Mouse (Mus musculus): ENCODE data around the gene Emb. TPM values are rescaled to one million over a fixed set of nuclear protein-coding genes. Genes with fewer than 3 reads are reported as not detected.
A peak's percentile ranks its signal among the peaks of the same experiment; 100 is the strongest.
"Not testable (repeated sequence)": the region's sequence is repeated elsewhere in the genome, so short reads cannot be mapped to it uniquely, and the experiment has no call there.

Gene Emb
- polyA plus RNA-seq (2015; fragmentation: Nextera tagmentation; extraction: Ambion mirVana), result 8.3 and 9.2 TPM in 2 replicates

DNA sequence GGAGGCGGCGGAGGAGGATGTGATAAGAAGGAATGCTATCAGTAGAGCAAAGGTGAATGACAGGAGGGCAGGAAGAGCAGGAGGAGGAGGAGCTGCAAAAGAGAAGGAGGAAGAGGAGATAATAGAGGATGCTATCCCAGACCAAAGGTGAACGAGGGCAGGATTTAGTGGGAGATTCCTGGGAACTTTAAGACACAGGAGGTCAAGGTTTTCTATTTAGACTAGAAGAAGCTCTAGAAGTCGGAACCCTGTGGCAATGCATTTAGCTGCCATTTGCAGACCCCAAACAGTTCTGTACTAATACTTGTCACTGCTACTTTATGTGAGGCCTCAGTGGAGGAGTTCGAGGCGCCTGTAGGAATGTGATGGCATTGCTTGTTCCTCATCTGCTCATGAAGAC is at the start of gene Emb:
TSS of gene Emb (plus strand) at position 301 of the 400 bp plus-strand sequence.
- no peak within 1 kb of the TSS for H3K4me3 ChIP-seq (ENCODE audit: low read length)
- H3K27me3 ChIP-seq (replicated peaks; ENCODE audit: control insufficient read depth, insufficient read depth, low read length), result no peaks in the 10 kb centered on the region
- H3K36me3 ChIP-seq (ENCODE audit: control insufficient read depth, insufficient read depth, low read length), result no peaks in the 10 kb centered on the region
- 0 out of 2 replicates have a peak, but pooled peaks have one; percentile 38 for ATAC-seq
- no peaks in the 10 kb centered on the region for H3K4me1 ChIP-seq (ENCODE audit: control insufficient read depth, insufficient read depth, low read length)
- H3K4me2 ChIP-seq (ENCODE audit: low read depth, low read length), result no peak within 1 kb of the TSS
- no peaks in the 10 kb centered on the region for H3K9me3 ChIP-seq (ENCODE audit: control insufficient read depth, low read length)
- H3K9ac ChIP-seq (ENCODE audit: low read depth, low read length), result no peak within 1 kb of the TSS
- 46% methylated on average over 6 of the region's 6 CpGs for WGBS
- H3K27ac ChIP-seq (ENCODE audit: low read length), result no peak within 1 kb of the TSS

DNA sequence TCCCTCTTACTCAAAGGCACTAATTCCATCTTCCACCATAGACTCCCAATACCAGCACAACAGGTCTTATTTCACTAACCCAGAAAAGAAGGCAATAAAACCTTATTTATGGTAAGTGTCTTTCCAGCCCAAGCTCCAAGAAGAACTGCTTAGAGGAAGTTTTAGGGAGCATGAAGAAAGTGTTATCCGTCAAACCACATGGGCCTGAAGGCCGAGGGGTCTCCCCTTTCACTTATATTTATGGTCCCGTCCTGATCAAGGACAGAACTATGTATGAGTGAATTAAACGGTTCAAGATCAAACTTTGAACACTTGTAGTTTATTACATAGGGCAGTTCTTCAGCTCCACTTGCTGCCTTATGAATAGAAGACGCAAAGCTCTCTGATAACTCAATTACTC is 44.4 kb upstream of the Emb start:
- WGBS, result 83% methylated on average over 5 of the region's 5 CpGs
- Histone ChIP-seq H3K9me3 (ENCODE audit: control insufficient read depth, low read length) (no peaks in the 10 kb centered on the region), H3K27me3 (replicated peaks; ENCODE audit: control insufficient read depth, insufficient read depth, low read length) (no peaks in the 10 kb centered on the region), H3K36me3 (ENCODE audit: control insufficient read depth, insufficient read depth, low read length) (no peaks in the 10 kb centered on the region), H3K27ac (ENCODE audit: low read length) (no peak overlapping the region), H3K4me2 (ENCODE audit: low read depth, low read length) (no peak overlapping the region), H3K4me3 (ENCODE audit: low read length) (no peak overlapping the region), H3K4me1 (ENCODE audit: control insufficient read depth, insufficient read depth, low read length) (no peaks in the 10 kb centered on the region), H3K9ac (ENCODE audit: low read depth, low read length) (no peak overlapping the region)
- no peak for ATAC-seq

DNA sequence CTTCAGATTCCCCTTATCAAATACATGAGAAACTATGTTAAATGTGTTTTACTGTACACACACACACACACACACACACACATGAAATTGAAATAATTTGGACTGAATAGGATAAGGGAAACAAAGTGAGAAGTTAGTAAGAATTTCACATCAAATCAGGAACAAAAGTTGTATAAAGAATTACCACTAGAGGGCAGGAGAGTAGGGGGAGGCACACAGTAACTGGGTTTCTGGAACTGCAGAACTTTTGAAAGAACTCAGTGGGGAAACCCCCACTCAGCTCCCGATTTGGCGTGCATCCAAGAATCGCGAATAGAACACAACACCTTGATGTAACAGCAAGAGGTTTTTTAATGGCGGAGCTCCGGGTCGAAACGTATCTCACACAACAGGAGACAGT is 43.3 kb upstream of the Emb start:
- Histone ChIP-seq H3K4me2 (ENCODE audit: low read depth, low read length) (no peak overlapping the region), H3K9me3 (ENCODE audit: control insufficient read depth, low read length) (no peaks in the 10 kb centered on the region), H3K27me3 (replicated peaks; ENCODE audit: control insufficient read depth, insufficient read depth, low read length) (no peaks in the 10 kb centered on the region), H3K4me3 (ENCODE audit: low read length) (no peak overlapping the region), H3K36me3 (ENCODE audit: control insufficient read depth, insufficient read depth, low read length) (no peaks in the 10 kb centered on the region), H3K9ac (ENCODE audit: low read depth, low read length) (no peak overlapping the region), H3K4me1 (ENCODE audit: control insufficient read depth, insufficient read depth, low read length) (no peaks in the 10 kb centered on the region), H3K27ac (ENCODE audit: low read length) (no peak overlapping the region)
- no peak for ATAC-seq
- WGBS, result 92% methylated on average over 8 of the region's 8 CpGs

DNA sequence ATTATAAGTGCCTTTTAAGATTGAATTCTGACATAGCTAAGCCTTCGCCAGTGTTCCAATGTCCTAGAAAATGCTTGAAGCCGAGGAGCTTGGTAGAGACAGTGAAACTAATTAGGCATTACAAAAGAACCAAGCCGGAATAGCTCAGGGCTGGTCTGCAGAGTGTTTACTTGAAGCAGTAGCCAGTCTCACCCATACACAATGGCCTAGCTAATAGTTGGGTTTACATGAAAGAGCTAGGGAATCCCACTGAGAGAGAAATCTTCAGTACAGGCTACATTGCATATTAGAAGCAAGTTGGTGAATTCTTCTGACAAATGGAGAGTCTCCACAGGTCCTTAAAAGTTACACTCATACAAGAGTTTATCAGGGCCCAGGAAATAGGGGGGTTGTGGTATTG is 27.4 kb upstream of the Emb start:
- H3K4me3 ChIP-seq (ENCODE audit: low read length); H3K4me1 ChIP-seq (ENCODE audit: control insufficient read depth, insufficient read depth, low read length); H3K9me3 ChIP-seq (ENCODE audit: control insufficient read depth, low read length); H3K9ac ChIP-seq (ENCODE audit: low read depth, low read length); H3K27me3 ChIP-seq (replicated peaks; ENCODE audit: control insufficient read depth, insufficient read depth, low read length); H3K27ac ChIP-seq (ENCODE audit: low read length); ATAC-seq; H3K36me3 ChIP-seq (ENCODE audit: control insufficient read depth, insufficient read depth, low read length); H3K4me2 ChIP-seq (ENCODE audit: low read depth, low read length): not testable (repeated sequence)
- WGBS, result 64% methylated on average over 3 of the region's 3 CpGs

DNA sequence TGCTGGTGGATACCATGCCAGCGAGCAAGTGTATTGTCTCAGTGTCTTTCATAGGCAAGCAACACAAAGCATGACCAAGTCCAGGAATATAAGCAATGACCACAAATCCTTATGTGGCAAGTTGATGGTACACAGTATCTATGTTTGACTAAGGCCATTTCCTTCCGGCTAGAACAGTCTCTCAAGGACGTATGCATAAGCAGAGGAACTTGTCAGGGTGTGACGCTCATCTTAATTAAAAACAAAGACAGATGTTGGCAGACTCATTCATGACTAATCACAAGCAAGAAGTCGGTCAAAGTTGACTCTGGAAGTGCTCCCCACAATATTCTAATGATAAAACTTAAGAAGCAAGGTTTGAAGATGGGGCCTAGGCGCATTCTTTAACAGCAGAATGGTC is 25.0 kb upstream of the Emb start:
- no peak overlapping the region for H3K27ac ChIP-seq (ENCODE audit: low read length)
- WGBS, result 72% methylated on average over 6 of the region's 6 CpGs
- no peaks in the 10 kb centered on the region for H3K4me1 ChIP-seq (ENCODE audit: control insufficient read depth, insufficient read depth, low read length)
- H3K4me3 ChIP-seq (ENCODE audit: low read length), result no peak overlapping the region
- no peaks in the 10 kb centered on the region for H3K27me3 ChIP-seq (replicated peaks; ENCODE audit: control insufficient read depth, insufficient read depth, low read length)
- H3K9ac ChIP-seq (ENCODE audit: low read depth, low read length), result no peak overlapping the region
- no peaks in the 10 kb centered on the region for H3K36me3 ChIP-seq (ENCODE audit: control insufficient read depth, insufficient read depth, low read length)
- no peak for ATAC-seq
- no peaks in the 10 kb centered on the region for H3K9me3 ChIP-seq (ENCODE audit: control insufficient read depth, low read length)
- no peak overlapping the region for H3K4me2 ChIP-seq (ENCODE audit: low read depth, low read length)

DNA sequence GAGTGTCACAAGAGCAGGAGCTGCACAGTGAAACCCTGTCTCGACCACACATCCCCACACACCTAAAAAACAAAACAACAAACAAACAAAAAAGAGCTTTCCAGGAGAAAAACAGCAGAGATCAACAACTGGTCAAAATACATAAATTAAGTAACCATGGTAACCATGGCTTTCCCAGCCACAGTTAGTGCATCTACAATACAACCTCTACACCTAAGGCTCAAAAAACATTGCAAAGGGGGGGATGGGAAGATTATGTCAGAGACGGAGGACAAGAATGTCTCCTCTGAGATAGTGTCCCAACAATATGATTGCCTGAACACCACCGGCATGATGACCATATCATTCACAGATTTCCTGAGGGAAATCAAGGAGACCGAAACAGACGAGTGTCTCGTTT is 23.0 kb upstream of the Emb start:
- no peaks in the 10 kb centered on the region for H3K4me1 ChIP-seq (ENCODE audit: control insufficient read depth, insufficient read depth, low read length)
- 86% methylated on average over 6 of the region's 6 CpGs for WGBS
- ATAC-seq, result no peak
- H3K4me3 ChIP-seq (ENCODE audit: low read length), result no peak overlapping the region
- no peaks in the 10 kb centered on the region for H3K36me3 ChIP-seq (ENCODE audit: control insufficient read depth, insufficient read depth, low read length)
- no peaks in the 10 kb centered on the region for H3K27me3 ChIP-seq (replicated peaks; ENCODE audit: control insufficient read depth, insufficient read depth, low read length)
- no peaks in the 10 kb centered on the region for H3K9me3 ChIP-seq (ENCODE audit: control insufficient read depth, low read length)
- H3K27ac ChIP-seq (ENCODE audit: low read length), result no peak overlapping the region
- no peak overlapping the region for H3K9ac ChIP-seq (ENCODE audit: low read depth, low read length)
- no peak overlapping the region for H3K4me2 ChIP-seq (ENCODE audit: low read depth, low read length)

DNA sequence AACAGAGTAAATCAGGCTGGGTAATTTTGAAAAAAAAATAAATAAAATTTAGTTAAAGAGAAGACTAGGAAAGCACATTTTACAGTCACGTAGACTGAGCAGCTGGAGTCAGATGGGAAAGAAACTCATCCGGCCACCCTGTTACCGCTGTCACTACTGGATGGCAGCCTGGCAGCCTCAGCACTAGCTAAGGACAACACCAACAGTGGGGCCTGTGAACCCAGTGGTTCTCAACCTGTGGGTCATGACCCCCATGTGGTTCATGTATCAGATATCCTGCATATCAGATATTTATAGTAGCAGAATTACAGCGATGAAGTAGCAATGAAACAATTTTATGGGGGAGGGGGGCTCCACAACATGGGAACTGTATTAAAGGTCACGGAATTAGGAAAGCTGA is 16.2 kb upstream of the Emb start:
- Histone ChIP-seq H3K36me3 (ENCODE audit: control insufficient read depth, insufficient read depth, low read length) (no peaks in the 10 kb centered on the region), H3K9ac (ENCODE audit: low read depth, low read length) (no peak overlapping the region), H3K4me3 (ENCODE audit: low read length) (no peak overlapping the region), H3K4me1 (ENCODE audit: control insufficient read depth, insufficient read depth, low read length) (no peaks in the 10 kb centered on the region), H3K27ac (ENCODE audit: low read length) (no peak overlapping the region), H3K4me2 (ENCODE audit: low read depth, low read length) (no peak overlapping the region), H3K27me3 (replicated peaks; ENCODE audit: control insufficient read depth, insufficient read depth, low read length) (no peaks in the 10 kb centered on the region), H3K9me3 (ENCODE audit: control insufficient read depth, low read length) (no peaks in the 10 kb centered on the region)
- no peak for ATAC-seq
- WGBS, result 88% methylated on average over 5 of the region's 5 CpGs

DNA sequence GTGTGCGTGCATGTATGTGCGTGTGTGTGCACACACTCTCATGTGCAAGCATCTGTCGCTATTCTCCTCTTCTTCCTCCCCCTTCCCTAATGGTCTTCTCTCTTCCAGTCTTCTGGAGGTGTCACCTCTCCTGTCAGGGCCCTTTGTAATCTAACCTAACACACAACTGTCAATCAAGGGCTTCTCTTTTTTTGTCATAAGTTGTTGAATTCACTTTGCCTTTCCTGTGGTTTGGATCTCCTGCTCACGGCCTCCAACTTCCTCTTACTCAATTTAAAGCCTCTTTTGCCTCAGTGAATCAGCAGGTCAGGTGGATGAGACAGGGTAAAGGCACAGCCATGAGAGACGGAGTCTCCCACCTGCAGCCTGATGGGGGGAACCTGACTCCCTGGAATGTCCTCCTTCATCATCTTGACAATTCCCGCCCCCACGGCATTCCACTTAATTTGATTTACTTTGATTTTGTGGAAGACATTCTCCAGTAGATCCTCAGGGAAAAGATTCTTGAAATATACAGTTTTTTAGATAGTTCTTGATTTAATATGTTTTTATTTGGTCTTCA is 14.8 kb upstream of the Emb start:
- Histone ChIP-seq H3K27ac (ENCODE audit: low read length) (no peak overlapping the region), H3K4me3 (ENCODE audit: low read length) (no peak overlapping the region), H3K36me3 (ENCODE audit: control insufficient read depth, insufficient read depth, low read length) (no peaks in the 10 kb centered on the region), H3K4me1 (ENCODE audit: control insufficient read depth, insufficient read depth, low read length) (no peaks in the 10 kb centered on the region), H3K9ac (ENCODE audit: low read depth, low read length) (no peak overlapping the region), H3K9me3 (ENCODE audit: control insufficient read depth, low read length) (no peaks in the 10 kb centered on the region), H3K4me2 (ENCODE audit: low read depth, low read length) (no peak overlapping the region), H3K27me3 (replicated peaks; ENCODE audit: control insufficient read depth, insufficient read depth, low read length) (no peaks in the 10 kb centered on the region)
- no peak for ATAC-seq
- 69% methylated on average over 7 of the region's 7 CpGs for WGBS

DNA sequence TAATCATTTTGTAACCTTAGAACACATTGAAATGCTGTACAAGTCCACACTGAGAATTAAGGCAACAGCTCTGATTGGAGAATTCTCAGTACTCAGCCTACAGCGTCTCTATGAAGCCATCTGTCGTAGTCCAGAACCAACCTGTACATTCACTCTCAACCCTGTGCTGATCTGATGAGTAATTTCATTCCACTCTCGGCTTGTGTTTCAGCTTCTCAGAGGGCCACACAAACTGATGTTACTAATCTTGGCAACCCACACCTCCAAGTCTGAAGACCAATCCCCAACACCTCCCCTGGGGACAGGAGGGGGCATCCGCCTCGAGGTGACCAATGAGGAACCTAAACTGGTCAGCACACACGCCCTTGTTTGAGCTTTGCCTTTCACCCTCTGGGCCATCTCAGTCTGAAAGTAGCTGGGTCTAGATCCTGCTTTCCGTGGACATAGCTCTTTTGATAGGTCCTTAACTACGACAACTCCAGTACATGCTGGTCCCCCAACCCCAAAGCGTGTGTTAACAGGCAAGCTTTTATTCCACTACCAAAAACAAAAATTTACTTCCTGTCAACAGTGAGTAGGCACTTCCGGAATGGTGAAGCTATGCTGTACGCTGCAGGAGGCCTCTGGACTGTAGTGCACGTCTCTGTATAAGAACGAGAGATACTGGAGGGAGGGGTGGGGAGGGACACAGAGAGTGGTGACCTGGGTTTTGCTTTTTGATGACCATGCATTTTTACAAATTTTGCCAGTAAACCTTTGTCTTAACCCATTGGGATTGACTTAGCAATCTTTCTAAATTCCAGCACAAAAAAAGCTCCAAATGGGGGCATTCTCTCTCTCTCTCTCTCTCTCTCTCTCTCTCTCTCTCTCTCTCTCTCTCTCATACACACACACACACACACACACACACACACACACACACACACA is 12.5 kb upstream of the Emb start:
- ATAC-seq, result no peak
- no peaks in the 10 kb centered on the region for H3K9me3 ChIP-seq (ENCODE audit: control insufficient read depth, low read length)
- H3K9ac ChIP-seq (ENCODE audit: low read depth, low read length), result no peak overlapping the region
- H3K4me2 ChIP-seq (ENCODE audit: low read depth, low read length), result no peak overlapping the region
- H3K27ac ChIP-seq (ENCODE audit: low read length), result no peak overlapping the region
- WGBS, result 83% methylated on average over 13 of the region's 13 CpGs
- H3K27me3 ChIP-seq (replicated peaks; ENCODE audit: control insufficient read depth, insufficient read depth, low read length), result no peaks in the 10 kb centered on the region
- no peaks in the 10 kb centered on the region for H3K36me3 ChIP-seq (ENCODE audit: control insufficient read depth, insufficient read depth, low read length)
- H3K4me1 ChIP-seq (ENCODE audit: control insufficient read depth, insufficient read depth, low read length), result no peaks in the 10 kb centered on the region
- no peak overlapping the region for H3K4me3 ChIP-seq (ENCODE audit: low read length)
